Mouse (Mus musculus): ENCODE data around the gene Thra. TPM values are rescaled to one million over a fixed set of nuclear protein-coding genes. Genes with fewer than 3 reads are reported as not detected.
A peak's percentile ranks its signal among the peaks of the same experiment; 100 is the strongest.

The Thra gene
- total and polyA plus RNA-seq, 3 experiments: 22.0 to 50.9 TPM; not detected in 1

GRCm38 (mm10) chr11:98725926-98726506 is 14.4 kb upstream of the Thra start:
- Histone ChIP-seq H3K27me3 (ENCODE audit: control insufficient read depth in 1 of 2, insufficient read depth in 2 of 2, low read length in 2 of 2) (no peaks in the 10 kb centered on the region), H3K4me3 (ENCODE audit: control insufficient read depth in 1 of 2, insufficient read depth in 1 of 2, low read depth in 2 of 2, low read length in 2 of 2) (no peak overlapping the region), H3K4me1 (ENCODE audit: control insufficient read depth in 1 of 2, insufficient read depth in 2 of 2, low read length in 2 of 2) (peaks cover 3 to 9% of the 10 kb centered on the region in 2 experiments; a peak in 2 of 4 replicates), H3K79me2 (ENCODE audit: control insufficient read depth, insufficient read depth, low read length, poor library complexity) (peaks cover 1% of the 10 kb centered on the region; the same call in 1 of the 2 replicates), H3K27ac (ENCODE audit: control insufficient read depth, low read depth, low read length) (no peak overlapping the region), H3K9ac (ENCODE audit: control insufficient read depth, low read depth, low read length, poor library complexity, severe bottlenecking) (no peak overlapping the region), H3K36me3 (ENCODE audit: control insufficient read depth in 1 of 2, insufficient read depth in 2 of 2, low read length in 2 of 2) (peaks cover 0 to 9% of the 10 kb centered on the region in 2 experiments; a peak in 2 of 4 replicates), H3K9me3 (replicated peaks; ENCODE audit: insufficient read depth, low read length) (no peaks in the 10 kb centered on the region)
- DNase-seq (ENCODE audit: low read depth, low spot score): no peak
- TF ChIP-seq MXI1 (IDR thresholded peaks at IDR 0.05; ENCODE audit: low read depth, low read length) (no peak), RAD21 (IDR thresholded peaks at IDR 0.05; ENCODE audit: low read depth, low read length) (no peak)

- peaks cover 1% of the 10 kb centered on the region; the same call in 1 of the 2 replicates for H3K79me2 ChIP-seq (ENCODE audit: control insufficient read depth, insufficient read depth, low read length, poor library complexity)
- peak within 1 kb of the TSS; percentile 83 for H3K9ac ChIP-seq (ENCODE audit: control insufficient read depth, low read depth, low read length, poor library complexity, severe bottlenecking)
- peak within 1 kb of the TSS; percentile 65 for H3K27ac ChIP-seq (ENCODE audit: control insufficient read depth, low read depth, low read length)
- peaks cover 3 to 9% of the 10 kb centered on the region in 2 experiments; a peak in 2 of 4 replicates for H3K4me1 ChIP-seq (ENCODE audit: control insufficient read depth in 1 of 2, insufficient read depth in 2 of 2, low read length in 2 of 2)
- DNase-seq (ENCODE audit: low read depth, low spot score): peak; percentile 98
- H3K27me3 ChIP-seq (ENCODE audit: control insufficient read depth in 1 of 2, insufficient read depth in 2 of 2, low read length in 2 of 2): peaks cover 0 to 3% of the 10 kb centered on the region in 2 experiments; a peak in 1 of 4 replicates
- H3K9me3 ChIP-seq (replicated peaks; ENCODE audit: insufficient read depth, low read length): no peaks in the 10 kb centered on the region
- peaks cover 0 to 9% of the 10 kb centered on the region in 2 experiments; a peak in 2 of 4 replicates for H3K36me3 ChIP-seq (ENCODE audit: control insufficient read depth in 1 of 2, insufficient read depth in 2 of 2, low read length in 2 of 2)
- H3K4me3 ChIP-seq (ENCODE audit: control insufficient read depth in 1 of 2, insufficient read depth in 1 of 2, low read depth in 2 of 2, low read length in 2 of 2): peak within 1 kb of the TSS; percentile 93 to 95
- TF ChIP-seq CTCF (IDR thresholded peaks at IDR 0.05 in 2 of 3, conservative IDR thresholded peaks at IDR 0.05 in 1 of 3; ENCODE audit: control insufficient read depth in 1 of 3, insufficient read depth in 1 of 3, low read depth in 2 of 3, low read length in 3 of 3, poor library complexity in 1 of 3, severe bottlenecking in 1 of 3) (no peak), SMC3 (IDR thresholded peaks at IDR 0.05; ENCODE audit: low read depth, low read length) (no peak), USF1 (IDR thresholded peaks at IDR 0.05; ENCODE audit: low read depth, low read length) (peak; percentile 29; the same call in 1 of the 2 replicates), RAD21 (IDR thresholded peaks at IDR 0.05; ENCODE audit: low read depth, low read length) (no peak), E2F4 (IDR thresholded peaks at IDR 0.05; ENCODE audit: borderline replicate concordance, low read depth, low read length) (no peak), ZMIZ1 (IDR thresholded peaks at IDR 0.05; ENCODE audit: low read depth, low read length) (peak; percentile 79), TCF12 (IDR thresholded peaks at IDR 0.05; ENCODE audit: low read depth, low read length) (peak; percentile 63), POLR2AphosphoS2 (IDR thresholded peaks at IDR 0.05; ENCODE audit: low read length) (peak; percentile 74; the same call in 1 of the 2 replicates), BHLHE40 (IDR thresholded peaks at IDR 0.05; ENCODE audit: borderline replicate concordance, low read depth, low read length) (no peak), NELFE (IDR thresholded peaks at IDR 0.05; ENCODE audit: low read depth, low read length) (peak; percentile 90), ETS1 (IDR thresholded peaks at IDR 0.05; ENCODE audit: low read depth, low read length) (no peak), UBTF (IDR thresholded peaks at IDR 0.05; ENCODE audit: borderline replicate concordance, insufficient read depth, low read depth, low read length) (no peak), USF2 (IDR thresholded peaks at IDR 0.05; ENCODE audit: borderline replicate concordance in 1 of 2, insufficient read depth in 1 of 2, low read depth in 1 of 2, low read length in 2 of 2) (no peak), TAL1 (IDR thresholded peaks at IDR 0.05; ENCODE audit: low read length) (no peak), ZNF384 (IDR thresholded peaks at IDR 0.05; ENCODE audit: low read depth, low read length) (0 out of 2 replicates have a peak, but pooled peaks have one; percentile 38), ZC3H11A (IDR thresholded peaks at IDR 0.05; ENCODE audit: low read depth, low read length) (no peak), MAZ (IDR thresholded peaks at IDR 0.05; ENCODE audit: low read depth, low read length) (no peak), ELF1 (IDR thresholded peaks at IDR 0.05; ENCODE audit: low read depth, low read length) (peak; percentile 83), MAX (IDR thresholded peaks at IDR 0.05; ENCODE audit: low read length) (no peak), SIN3A (IDR thresholded peaks at IDR 0.05; ENCODE audit: low read length) (peak; percentile 96), MEF2A (IDR thresholded peaks at IDR 0.05; ENCODE audit: extremely low read depth, insufficient replicate concordance, low read depth, low read length, poor library complexity, severe bottlenecking) (no peak), MAFK (IDR thresholded peaks at IDR 0.05; ENCODE audit: borderline replicate concordance, low read depth, low read length) (no peak), POLR2A (IDR thresholded peaks at IDR 0.05; ENCODE audit: control insufficient read depth in 1 of 2, insufficient read depth in 1 of 2, low read depth in 1 of 2, low read length in 2 of 2, poor library complexity in 1 of 2) (peak; percentile 71 to 91), MYC (IDR thresholded peaks at IDR 0.05; ENCODE audit: low read depth, low read length) (no peak), RCOR1 (IDR thresholded peaks at IDR 0.05; ENCODE audit: low read depth, low read length) (no peak), NRF1 (IDR thresholded peaks at IDR 0.05; ENCODE audit: insufficient read depth, low read depth, low read length, poor library complexity, severe bottlenecking) (peak; percentile 55), GABPA (IDR thresholded peaks at IDR 0.05; ENCODE audit: low read depth, low read length) (no peak), GATA1 (IDR thresholded peaks at IDR 0.05; ENCODE audit: low read depth, low read length) (peak; percentile 57), MYB (IDR thresholded peaks at IDR 0.05; ENCODE audit: low read depth, low read length) (no peak; the same call in 1 of the 2 replicates)
Observed at GRCm38 (mm10) chr11:98729119-98729588, 11.3 kb upstream of the Thra start, which contains the start of gene Med24. Gene Med24, minus strand, starts transcription at chr11:98729435.

All from MEL (cell line).